Mouse (Mus musculus): ENCODE data around the gene Gcsam.

The Gcsam gene

GRCm38 (mm10) chr16:45610267-45610666 lies at the start of gene Gcsam:
Gcsam (plus strand) TSS chr16:45610380.
- no peak for DNase-seq (ENCODE audit: low spot score in 2 of 2)

- DNase-seq (ENCODE audit: low spot score in 2 of 2), result no peak
Measured at GRCm38 (mm10) chr16:45561747-45562146, 48.4 kb upstream of the Gcsam start.

- DNase-seq (ENCODE audit: low spot score in 2 of 2), result no peak
Measured at GRCm38 (mm10) chr16:45572307-45572706, 37.9 kb upstream of the Gcsam start.

- DNase-seq (ENCODE audit: low spot score in 2 of 2), result no peak
Measured at GRCm38 (mm10) chr16:45579883-45580282, 30.3 kb upstream of the Gcsam start.

- no peak for DNase-seq (ENCODE audit: low spot score in 2 of 2)
Measured at GRCm38 (mm10) chr16:45582512-45582911, 27.7 kb upstream of the Gcsam start.

- DNase-seq (ENCODE audit: low spot score in 2 of 2), result no peak
Measured at GRCm38 (mm10) chr16:45593656-45594055, 16.5 kb upstream of the Gcsam start.

- no peak for DNase-seq (ENCODE audit: low spot score in 2 of 2)
Measured at GRCm38 (mm10) chr16:45595494-45595893, 14.7 kb upstream of the Gcsam start.

GRCm38 (mm10) chr16:45608481-45608954 lies 1.7 kb upstream of the Gcsam start:
- DNase-seq (ENCODE audit: low spot score in 2 of 2), result no peak

GRCm38 (mm10) chr16:45609300-45609699 lies 880 bp upstream of the Gcsam start:
- DNase-seq (ENCODE audit: low spot score in 2 of 2), result peak in 1 of 2 experiments; percentile 11

GRCm38 (mm10) chr16:45613247-45613646 lies 3.1 kb downstream of the Gcsam start:
- no peak for DNase-seq (ENCODE audit: low spot score in 2 of 2)

GRCm38 (mm10) chr16:45615944-45616343 lies 5.8 kb downstream of the Gcsam start:
- no peak for DNase-seq (ENCODE audit: low spot score in 2 of 2)

GRCm38 (mm10) chr16:45619751-45620375 lies 9.7 kb downstream of the Gcsam start:
- DNase-seq (ENCODE audit: low spot score in 2 of 2), result no peak

GRCm38 (mm10) chr16:45623230-45623629 lies 13.1 kb downstream of the Gcsam start:
- no peak for DNase-seq (ENCODE audit: low spot score in 2 of 2)

- no peak for DNase-seq (ENCODE audit: low spot score in 2 of 2)
Measured at GRCm38 (mm10) chr16:45624791-45625190, 14.6 kb downstream of the Gcsam start.

GRCm38 (mm10) chr16:45625342-45625741 lies 15.2 kb downstream of the Gcsam start:
- no peak for DNase-seq (ENCODE audit: low spot score in 2 of 2)

- no peak for DNase-seq (ENCODE audit: low spot score in 2 of 2)
Measured at GRCm38 (mm10) chr16:45629497-45630105, 19.4 kb downstream of the Gcsam start.

- DNase-seq (ENCODE audit: low spot score in 2 of 2), result peak; percentile 36 to 60
Measured at GRCm38 (mm10) chr16:45630347-45630960, 20.3 kb downstream of the Gcsam start.

GRCm38 (mm10) chr16:45632420-45632819 lies 22.2 kb downstream of the Gcsam start:
- DNase-seq (ENCODE audit: low spot score in 2 of 2), result no peak

GRCm38 (mm10) chr16:45635826-45636225 lies 25.6 kb downstream of the Gcsam start:
- no peak for DNase-seq (ENCODE audit: low spot score in 2 of 2)

- DNase-seq (ENCODE audit: low spot score in 2 of 2), result no peak
Measured at GRCm38 (mm10) chr16:45640070-45640762, 30.0 kb downstream of the Gcsam start.

- DNase-seq (ENCODE audit: low spot score in 2 of 2), result no peak
Measured at GRCm38 (mm10) chr16:45641301-45641700, 31.1 kb downstream of the Gcsam start.

GRCm38 (mm10) chr16:45643944-45644343 lies 33.8 kb downstream of the Gcsam start:
- no peak for DNase-seq (ENCODE audit: low spot score in 2 of 2)
